Mouse (Mus musculus): ENCODE measurements at regions not wholly inside any gene's neighbourhood (a gene's known extent, or its start where the extent isn't known, plus 50 kb on each side); places are given as distances from the start of the nearest gene placed in this dataset.

GRCm38 (mm10) chr14:58500014-58500413 lies 429.7 kb downstream of the Fgf9 start:
- Histone ChIP-seq H3K9me3 (ENCODE audit: low read length) (no peaks in the 10 kb centered on the region), H3K27ac (no peak overlapping the region), H3K9ac (replicated peaks; ENCODE audit: low read length) (no peak overlapping the region), H3K27me3 (ENCODE audit: insufficient read depth, low read length) (no peaks in the 10 kb centered on the region), H3K36me3 (ENCODE audit: insufficient read depth, low read length) (no peaks in the 10 kb centered on the region), H3K4me3 (ENCODE audit: low read length) (no peak overlapping the region), H3K4me1 (ENCODE audit: insufficient read depth, low read length) (no peaks in the 10 kb centered on the region), H3K4me2 (ENCODE audit: low read depth, low read length) (no peak overlapping the region)
- 17% methylated on average over 2 of the region's 2 CpGs for WGBS
- ATAC-seq (no peak), DNase-seq (ENCODE audit: low spot score) (no peak)
- no peak for TF ChIP-seq CTCF (IDR thresholded peaks at IDR 0.05; ENCODE audit: low read depth)

- Histone ChIP-seq H3K36me3 (ENCODE audit: insufficient read depth, low read length) (no peaks in the 10 kb centered on the region), H3K27ac (no peak overlapping the region), H3K9me3 (ENCODE audit: low read length) (no peaks in the 10 kb centered on the region), H3K4me1 (ENCODE audit: insufficient read depth, low read length) (no peaks in the 10 kb centered on the region), H3K4me3 (ENCODE audit: low read length) (no peak overlapping the region), H3K27me3 (ENCODE audit: insufficient read depth, low read length) (no peaks in the 10 kb centered on the region), H3K9ac (replicated peaks; ENCODE audit: low read length) (no peak overlapping the region), H3K4me2 (ENCODE audit: low read depth, low read length) (no peak overlapping the region)
- no peak for TF ChIP-seq CTCF (IDR thresholded peaks at IDR 0.05; ENCODE audit: low read depth)
- DNase-seq (ENCODE audit: low spot score) (peak; percentile 4), ATAC-seq (no peak)
- 25% methylated on average over 6 of the region's 6 CpGs for WGBS
Observed at GRCm38 (mm10) chr14:58499501-58499900, 429.2 kb downstream of the Fgf9 start.

- ATAC-seq (no peak), DNase-seq (ENCODE audit: low spot score) (no peak)
- Histone ChIP-seq H3K27ac (no peak overlapping the region), H3K4me2 (ENCODE audit: low read depth, low read length) (no peak overlapping the region), H3K36me3 (ENCODE audit: insufficient read depth, low read length) (no peaks in the 10 kb centered on the region), H3K4me3 (ENCODE audit: low read length) (no peak overlapping the region), H3K4me1 (ENCODE audit: insufficient read depth, low read length) (no peaks in the 10 kb centered on the region), H3K9me3 (ENCODE audit: low read length) (no peaks in the 10 kb centered on the region), H3K27me3 (ENCODE audit: insufficient read depth, low read length) (no peaks in the 10 kb centered on the region), H3K9ac (replicated peaks; ENCODE audit: low read length) (no peak overlapping the region)
- no peak for TF ChIP-seq CTCF (IDR thresholded peaks at IDR 0.05; ENCODE audit: low read depth)
- WGBS: 85% methylated on average over 7 of the region's 7 CpGs
Observed at GRCm38 (mm10) chr14:58499071-58499470, 428.7 kb downstream of the Fgf9 start.

GRCm38 (mm10) chr14:58496902-58497301 lies 426.6 kb downstream of the Fgf9 start:
- Histone ChIP-seq H3K27me3 (ENCODE audit: insufficient read depth, low read length) (no peaks in the 10 kb centered on the region), H3K27ac (no peak overlapping the region), H3K9me3 (ENCODE audit: low read length) (no peaks in the 10 kb centered on the region), H3K4me1 (ENCODE audit: insufficient read depth, low read length) (no peaks in the 10 kb centered on the region), H3K4me2 (ENCODE audit: low read depth, low read length) (no peak overlapping the region), H3K4me3 (ENCODE audit: low read length) (no peak overlapping the region), H3K36me3 (ENCODE audit: insufficient read depth, low read length) (no peaks in the 10 kb centered on the region), H3K9ac (replicated peaks; ENCODE audit: low read length) (no peak overlapping the region)
- DNase-seq (ENCODE audit: low spot score): no peak
- TF ChIP-seq CTCF (IDR thresholded peaks at IDR 0.05; ENCODE audit: low read depth): no peak
- 91% methylated on average over 3 of the region's 3 CpGs for WGBS
- no peak for ATAC-seq

GRCm38 (mm10) chr14:58494400-58494987 lies 424.1 kb downstream of the Fgf9 start:
- Histone ChIP-seq H3K9me3 (ENCODE audit: low read length) (no peaks in the 10 kb centered on the region), H3K4me2 (ENCODE audit: low read depth, low read length) (no peak overlapping the region), H3K4me3 (ENCODE audit: low read length) (no peak overlapping the region), H3K9ac (replicated peaks; ENCODE audit: low read length) (no peak overlapping the region), H3K36me3 (ENCODE audit: insufficient read depth, low read length) (no peaks in the 10 kb centered on the region), H3K27ac (no peak overlapping the region), H3K27me3 (ENCODE audit: insufficient read depth, low read length) (no peaks in the 10 kb centered on the region), H3K4me1 (ENCODE audit: insufficient read depth, low read length) (no peaks in the 10 kb centered on the region)
- 73% methylated on average over 5 of the region's 5 CpGs for WGBS
- no peak for DNase-seq (ENCODE audit: low spot score)
- TF ChIP-seq CTCF (IDR thresholded peaks at IDR 0.05; ENCODE audit: low read depth): no peak
- no peak for ATAC-seq

- no peak overlapping the region for H3K27ac ChIP-seq
- H3K9ac ChIP-seq (replicated peaks; ENCODE audit: low read length): no peak overlapping the region
- H3K4me2 ChIP-seq (ENCODE audit: low read depth, low read length): no peak overlapping the region
- no peaks in the 10 kb centered on the region for H3K36me3 ChIP-seq (ENCODE audit: insufficient read depth, low read length)
- H3K4me3 ChIP-seq (ENCODE audit: low read length): no peak overlapping the region
- H3K27me3 ChIP-seq (ENCODE audit: insufficient read depth, low read length): no peaks in the 10 kb centered on the region
- H3K4me1 ChIP-seq (ENCODE audit: insufficient read depth, low read length): no peaks in the 10 kb centered on the region
- no peak for DNase-seq (ENCODE audit: low spot score)
- WGBS: 86% methylated on average over 2 of the region's 2 CpGs
- no peak for ATAC-seq
- no peaks in the 10 kb centered on the region for H3K9me3 ChIP-seq (ENCODE audit: low read length)
- no peak for TF ChIP-seq CTCF (IDR thresholded peaks at IDR 0.05; ENCODE audit: low read depth)
Observed at GRCm38 (mm10) chr14:58492118-58492517, 421.8 kb downstream of the Fgf9 start.

- Histone ChIP-seq H3K27ac (no peak overlapping the region), H3K4me2 (ENCODE audit: low read depth, low read length) (no peak overlapping the region), H3K9ac (replicated peaks; ENCODE audit: low read length) (no peak overlapping the region), H3K36me3 (ENCODE audit: insufficient read depth, low read length) (no peaks in the 10 kb centered on the region), H3K4me3 (ENCODE audit: low read length) (no peak overlapping the region), H3K4me1 (ENCODE audit: insufficient read depth, low read length) (no peaks in the 10 kb centered on the region), H3K9me3 (ENCODE audit: low read length) (no peaks in the 10 kb centered on the region), H3K27me3 (ENCODE audit: insufficient read depth, low read length) (no peaks in the 10 kb centered on the region)
- DNase-seq (ENCODE audit: low spot score) (no peak), ATAC-seq (no peak)
- WGBS: 73% methylated on average over 6 of the region's 6 CpGs
- TF ChIP-seq CTCF (IDR thresholded peaks at IDR 0.05; ENCODE audit: low read depth): no peak
Observed at GRCm38 (mm10) chr14:58488803-58489202, 418.5 kb downstream of the Fgf9 start.

Measured in hindbrain, postnatal 0 days (tissue).